Mouse (Mus musculus) lung, adult 2 months (tissue): ENCODE data around the gene Cbln3.

Experiments used
- CTCF ChIP-seq: fragments of 200-500 bp; IDR thresholded peaks from 2 replicates; pipeline ENCODE4 v1.5.1; 2011; ENCODE audit warnings: mild to moderate bottlenecking, low read length, control low read depth; ENCODE audit not compliant: insufficient read depth
- POLR2A ChIP-seq: fragments of 200-500 bp; IDR thresholded peaks from 2 replicates; pipeline ENCODE4 v1.6.1; 2011; ENCODE audit warnings: low read depth, mild to moderate bottlenecking, control low read depth, low read length, borderline replicate concordance; ENCODE audit errors: extremely low read depth

DNA sequence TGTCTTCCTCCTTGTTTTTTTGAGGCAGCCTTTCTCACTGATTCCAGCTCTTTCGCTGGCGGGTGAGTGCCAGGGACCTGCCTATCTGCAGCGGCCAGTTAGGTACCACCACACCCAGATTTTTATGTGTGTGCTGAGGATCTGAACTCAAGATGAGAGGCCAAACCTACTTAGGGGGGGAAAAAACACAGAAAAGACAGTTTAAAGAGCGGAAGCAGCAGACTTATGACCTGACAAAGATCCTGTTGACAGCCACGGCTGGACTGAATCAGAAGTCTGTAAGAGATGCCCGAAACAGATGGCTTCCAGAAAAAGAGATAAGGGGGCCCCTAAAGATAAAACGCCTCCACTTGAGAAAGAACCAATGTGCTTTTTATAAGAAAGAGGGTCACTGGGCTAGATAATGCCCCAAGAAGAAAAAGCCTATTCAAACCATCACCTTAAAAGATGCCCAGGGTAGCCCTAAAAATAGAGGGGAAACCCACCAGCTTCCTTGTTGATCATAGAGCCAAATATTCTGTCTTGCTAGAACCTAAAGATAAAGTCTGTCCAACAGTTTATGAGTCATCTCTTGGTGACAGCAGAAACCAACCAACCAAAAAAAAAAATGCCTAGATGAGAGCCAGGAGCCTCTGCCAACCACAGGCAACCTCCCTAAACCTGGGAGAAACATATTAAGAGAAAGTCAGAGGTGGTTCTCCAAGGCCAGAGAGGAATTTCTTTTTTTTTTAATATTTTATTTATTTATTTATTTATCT, 38.5 kb upstream of the Cbln3 start:
- TF ChIP-seq POLR2A (no peak), CTCF (no peak)
